23 mouse cellular contexts compared by ENCODE assay signal in the genomic region with DNA sequence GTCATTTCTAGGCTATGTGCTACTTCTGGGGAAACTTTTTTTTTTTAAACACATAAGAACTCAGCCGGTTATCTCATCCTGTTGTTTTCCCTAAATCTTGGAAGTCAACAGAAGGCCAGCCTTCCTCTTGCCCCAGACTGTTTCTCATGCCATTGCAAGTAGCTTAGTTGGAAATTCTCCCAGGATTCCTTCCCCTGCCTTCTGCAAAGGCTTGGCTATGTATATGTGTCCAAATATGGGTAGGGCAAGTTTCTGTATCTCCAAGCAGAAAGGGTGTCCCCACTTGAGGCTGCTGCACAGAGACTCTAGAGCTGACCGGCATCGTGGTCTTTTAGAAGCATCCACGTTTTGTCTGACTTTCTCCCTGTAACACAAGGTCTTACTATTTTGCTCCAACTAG. TPM values are rescaled to one million over a fixed set of nuclear protein-coding genes. Genes with fewer than 3 reads are reported as not detected.
A peak's percentile ranks its signal among the peaks of the same experiment; 100 is the strongest.
DNase-seq lines count a peak whose midpoint lies in the region; ATAC-seq and TF ChIP-seq lines count a peak whose summit lies in the region.
"Had no signal": no experiment of that assay in that cellular context is flagged by ENCODE, and none has a peak within 500 bp of the region (broad histone marks: within the 10 kb centered on the region; RNA-seq: fewer than 3 reads in every experiment).

No protein-coding gene starts in this region.

- TF ChIP-seq EP300 in lung, postnatal 0 days (IDR thresholded peaks at IDR 0.05) = no peak

- TF ChIP-seq POLR2A in kidney, adult 2 months (IDR thresholded peaks at IDR 0.05; ENCODE audit: low read depth, low read length) = no peak

- peaks cover 15% of the 10 kb centered on the region for H3K4me1 ChIP-seq in heart, embryonic 10.5 days
- H3K4me1 ChIP-seq in kidney, adult 2 months (ENCODE audit: control insufficient read depth, insufficient read depth, low read length) = no peaks in the 10 kb centered on the region
- no peaks in the 10 kb centered on the region for H3K4me1 ChIP-seq in lung, postnatal 0 days (ENCODE audit: insufficient read depth, low read depth, low read length)
- H3K4me1 ChIP-seq in stomach, embryonic 16.5 days (ENCODE audit: control insufficient read depth, insufficient read depth, low read length) = 0 out of 2 replicates have a peak, but pooled peaks cover 4% of the 10 kb centered on the region
- no peaks in the 10 kb centered on the region for H3K4me1 ChIP-seq in midbrain, postnatal 0 days (ENCODE audit: insufficient read depth, low read length)
- H3K4me1 ChIP-seq: hindbrain, embryonic 13.5 days; kidney, embryonic 15.5 days; neural tube, embryonic 15.5 days had no signal

- H3K4me2 ChIP-seq in lung, postnatal 0 days (replicated peaks; ENCODE audit: low read depth, low read length) = no peak overlapping the region
- no peak overlapping the region for H3K4me2 ChIP-seq in stomach, embryonic 16.5 days (ENCODE audit: low read depth, low read length)
- no peak overlapping the region for H3K4me2 ChIP-seq in midbrain, postnatal 0 days (ENCODE audit: low read depth, low read length, poor library complexity, severe bottlenecking)
- H3K4me2 ChIP-seq: embryonic facial prominence, embryonic 12.5 days; heart, embryonic 11.5 days; hindbrain, embryonic 13.5 days; kidney, embryonic 15.5 days; neural tube, embryonic 15.5 days had no signal

- WGBS in heart, embryonic 10.5 days = 77% methylated on average over 4 of the region's 4 CpGs
- 76% methylated on average over 4 of the region's 4 CpGs for WGBS in kidney, adult 2 months
- WGBS in lung, postnatal 0 days = 57% methylated on average over 4 of the region's 4 CpGs
- WGBS in stomach, embryonic 16.5 days = 80% methylated on average over 4 of the region's 4 CpGs
- WGBS in midbrain, postnatal 0 days = 95% methylated on average over 4 of the region's 4 CpGs

- DNase-seq in heart, adult 11 months = peak; percentile 88
- no peak for DNase-seq in heart, embryonic 10.5 days (ENCODE audit: low spot score)
- peak; percentile 26 for DNase-seq in kidney, adult 2 months
- no peak for DNase-seq in kidney, postnatal 36 days
- peak; percentile 82 for DNase-seq in lung, postnatal 0 days (ENCODE audit: low spot score)
- DNase-seq in lung, postnatal 14 days = no peak
- DNase-seq in midbrain, postnatal 0 days (ENCODE audit: low spot score) = no peak
- DNase-seq: adrenal gland, postnatal 36 days; cerebellum, adult 9-11 months; gastrocnemius, postnatal 14 days; layer of hippocampus, postnatal 36 days; midbrain, embryonic 14.5 days; thymus, adult 2 months had no signal

- ATAC-seq in lung, postnatal 0 days = peak; percentile 75
- no peak for ATAC-seq in stomach, embryonic 16.5 days (ENCODE audit: insufficient read depth, low FRiP score)
- no peak for ATAC-seq in midbrain, postnatal 0 days (ENCODE audit: low FRiP score)
- ATAC-seq: forebrain, embryonic 14.5 days; inflammation-experienced regulatory T-cells, adult 6 months had no signal

- no peaks in the 10 kb centered on the region for H3K9me3 ChIP-seq in heart, embryonic 10.5 days
- no peaks in the 10 kb centered on the region for H3K9me3 ChIP-seq in lung, postnatal 0 days (ENCODE audit: low read length)
- no peaks in the 10 kb centered on the region for H3K9me3 ChIP-seq in stomach, embryonic 16.5 days (replicated peaks; ENCODE audit: control insufficient read depth, low read length)
- no peaks in the 10 kb centered on the region for H3K9me3 ChIP-seq in midbrain, postnatal 0 days (ENCODE audit: low read length)
- H3K9me3 ChIP-seq: embryonic facial prominence, embryonic 12.5 days; hindbrain, embryonic 13.5 days; kidney, embryonic 15.5 days; megakaryocyte, embryonic 14.5 days; neural tube, embryonic 15.5 days had no signal

- H3K4me3 ChIP-seq in heart, embryonic 10.5 days = no peak overlapping the region
- H3K4me3 ChIP-seq in kidney, adult 2 months (ENCODE audit: insufficient read depth, low read depth, low read length) = no peak overlapping the region
- H3K4me3 ChIP-seq in lung, postnatal 0 days (ENCODE audit: low read depth, low read length) = no peak overlapping the region
- H3K4me3 ChIP-seq in stomach, embryonic 16.5 days (replicated peaks; ENCODE audit: low read length) = no peak overlapping the region
- no peak overlapping the region for H3K4me3 ChIP-seq in midbrain, postnatal 0 days (ENCODE audit: low read depth, low read length)
- H3K4me3 ChIP-seq: embryonic facial prominence, embryonic 12.5 days; hindbrain, embryonic 13.5 days; kidney, embryonic 15.5 days; neural tube, embryonic 15.5 days had no signal

- H3K27me3 ChIP-seq in heart, embryonic 10.5 days (ENCODE audit: insufficient read depth, poor library complexity, severe bottlenecking) = no peaks in the 10 kb centered on the region
- no peaks in the 10 kb centered on the region for H3K27me3 ChIP-seq in kidney, adult 2 months (replicated peaks; ENCODE audit: control insufficient read depth, insufficient read depth, low read length)
- H3K27me3 ChIP-seq in lung, postnatal 0 days (replicated peaks; ENCODE audit: insufficient read depth, low read length) = no peaks in the 10 kb centered on the region
- no peaks in the 10 kb centered on the region for H3K27me3 ChIP-seq in stomach, embryonic 16.5 days (ENCODE audit: control insufficient read depth, insufficient read depth, low read length)
- no peaks in the 10 kb centered on the region for H3K27me3 ChIP-seq in midbrain, postnatal 0 days (ENCODE audit: insufficient read depth, low read length)
- H3K27me3 ChIP-seq: CH12.LX; embryonic facial prominence, embryonic 12.5 days; hindbrain, embryonic 13.5 days; kidney, embryonic 15.5 days; megakaryocyte, embryonic 14.5 days; neural tube, embryonic 15.5 days had no signal

- TF ChIP-seq CTCF in kidney, adult 2 months (conservative IDR thresholded peaks at IDR 0.05; ENCODE audit: insufficient read depth, insufficient read length, low read depth, low read length) = no peak
- no peak for TF ChIP-seq CTCF in lung, postnatal 0 days (IDR thresholded peaks at IDR 0.05)
- no peak for TF ChIP-seq CTCF in midbrain, postnatal 0 days (IDR thresholded peaks at IDR 0.05)

- peaks cover 45% of the 10 kb centered on the region for H3K36me3 ChIP-seq in heart, embryonic 10.5 days
- peaks cover 1% of the 10 kb centered on the region for H3K36me3 ChIP-seq in kidney, adult 2 months (ENCODE audit: control insufficient read depth, insufficient read depth, low read length)
- peaks cover 5% of the 10 kb centered on the region; the same call in 1 of the 2 replicates for H3K36me3 ChIP-seq in lung, postnatal 0 days (ENCODE audit: insufficient read depth, low read length)
- H3K36me3 ChIP-seq in stomach, embryonic 16.5 days (ENCODE audit: control insufficient read depth, insufficient read depth, low read length) = peaks cover 22% of the 10 kb centered on the region
- peaks cover 31% of the 10 kb centered on the region for H3K36me3 ChIP-seq in midbrain, postnatal 0 days (ENCODE audit: insufficient read depth, low read length)

- no peak overlapping the region for H3K9ac ChIP-seq in lung, postnatal 0 days (replicated peaks; ENCODE audit: low read depth)
- H3K9ac ChIP-seq in stomach, embryonic 16.5 days (ENCODE audit: low read length) = no peak overlapping the region
- H3K9ac ChIP-seq in midbrain, postnatal 0 days (replicated peaks; ENCODE audit: low read length, poor library complexity, severe bottlenecking) = no peak overlapping the region
- H3K9ac ChIP-seq: embryonic facial prominence, embryonic 12.5 days; hindbrain, embryonic 13.5 days; kidney, embryonic 15.5 days; neural tube, embryonic 15.5 days had no signal

- no peak overlapping the region for H3K27ac ChIP-seq in heart, embryonic 10.5 days
- H3K27ac ChIP-seq in kidney, adult 2 months (ENCODE audit: insufficient read depth, low read depth, low read length) = no peak overlapping the region
- peak overlapping the region; percentile 1; the same call in 1 of the 2 replicates for H3K27ac ChIP-seq in lung, postnatal 0 days (ENCODE audit: low read length)
- H3K27ac ChIP-seq in stomach, embryonic 16.5 days (ENCODE audit: low read length) = peak overlapping the region; percentile 51; the same call in 1 of the 2 replicates
- H3K27ac ChIP-seq in midbrain, postnatal 0 days (ENCODE audit: low read depth, low read length) = no peak overlapping the region
- H3K27ac ChIP-seq: embryonic facial prominence, embryonic 12.5 days; hindbrain, embryonic 13.5 days; kidney, embryonic 15.5 days; neural tube, embryonic 15.5 days had no signal

RNA-seq across cellular contexts. Expression of gene Rasa2, which starts 57.7 kb away (rescaled TPM):
- polyA plus RNA-seq in heart, embryonic 10.5 days (2016; fragmentation: Nextera tagmentation; extraction: Ambion mirVana) = 14.2 and 15.8 TPM in 2 replicates
- polyA plus RNA-seq in kidney, adult 2 months (2012; rRNA removed) = 2.5 and 3.5 TPM in 2 replicates
- polyA plus RNA-seq in lung, postnatal 0 days (2015; fragmentation: Nextera tagmentation; extraction: Ambion mirVana) = 12.3 and 15.6 TPM in 2 replicates
- 16.5 and 19.0 TPM in 2 replicates for polyA plus RNA-seq in stomach, embryonic 16.5 days (2015; fragmentation: Nextera tagmentation; extraction: Ambion mirVana)
- 13.4 and 16.7 TPM in 2 replicates for total RNA-seq in midbrain, postnatal 0 days (2014; rRNA removed)
- polyA plus RNA-seq in midbrain, postnatal 0 days (2015; fragmentation: Nextera tagmentation; extraction: Ambion mirVana) = 11.5 and 12.6 TPM in 2 replicates

Comparison
In these comparisons a context has a peak if more than half of its experiments do, and no peak if none do; other contexts are left out.
1. DNase-seq: peak in heart, adult 11 months (single experiment), kidney, adult 2 months (single experiment) and lung, postnatal 0 days (single experiment); none in heart, embryonic 10.5 days (single experiment), kidney, postnatal 36 days (0 of 2), lung, postnatal 14 days (single experiment) and midbrain, postnatal 0 days (single experiment).
2. H3K27ac ChIP-seq: peak in lung, postnatal 0 days (single experiment) and stomach, embryonic 16.5 days (single experiment); none in heart, embryonic 10.5 days (single experiment), kidney, adult 2 months (single experiment) and midbrain, postnatal 0 days (single experiment).